Mouse (Mus musculus) small intestine, adult 2 months (tissue): ENCODE data around the gene Tymp.

ENCODE experiments used
- CTCF ChIP-seq: fragments of 200-500 bp; IDR thresholded peaks from 2 replicates; pipeline ENCODE4 v1.5.1; 2012; ENCODE audit warnings: low read depth, mild to moderate bottlenecking, control low read depth, inconsistent platforms, low read length, moderate library complexity, mixed read lengths; ENCODE audit not compliant: insufficient replicate concordance, insufficient read length; ENCODE audit errors: extremely low read depth
- POLR2A ChIP-seq: fragments of 200-500 bp; IDR thresholded peaks from 2 replicates; pipeline ENCODE4 v1.6.1; 2012; ENCODE audit warnings: low read depth, mild to moderate bottlenecking, control low read depth, inconsistent platforms, low read length, moderate library complexity

DNA sequence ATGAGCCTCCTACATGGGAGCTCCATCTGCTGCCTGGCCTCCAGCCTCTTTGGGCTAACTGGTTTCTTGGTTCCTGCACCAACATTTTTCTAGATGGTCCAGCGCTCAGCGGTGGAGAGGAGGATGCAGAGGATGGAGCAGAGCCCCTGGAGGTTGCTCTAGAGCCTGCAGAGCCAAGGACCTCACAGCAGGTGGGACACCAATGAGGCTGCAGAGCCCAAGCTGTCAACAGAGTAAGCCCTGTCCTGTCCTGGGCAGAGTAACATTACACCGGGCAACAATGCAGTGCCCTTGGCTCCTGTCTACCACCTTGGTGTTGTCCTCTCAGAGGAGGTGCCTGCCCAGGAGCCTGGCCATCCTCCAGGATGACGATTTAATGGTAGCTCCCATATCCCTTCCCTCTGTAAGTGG lies 11.7 kb downstream of the Tymp start:
- no peak for TF ChIP-seq POLR2A
- no peak for TF ChIP-seq CTCF
